Mouse (Mus musculus) liver, embryonic 14.5 days (tissue): ENCODE data around the gene Gm26602.

Experiments
- CTCF ChIP-seq: IDR thresholded peaks from 2 replicates; pipeline ENCODE4 v1.5.1; 2016; ENCODE audit warnings: antibody characterized with exemption, low read depth, control low read depth
- EP300 ChIP-seq: IDR thresholded peaks from 2 replicates; pipeline ENCODE4 v1.6.1; 2016; ENCODE audit warnings: antibody characterized with exemption, low read depth

- TF ChIP-seq CTCF (peak; percentile 5; the same call in 1 of the 2 replicates), EP300 (0 out of 2 replicates have a peak, but pooled peaks have one; percentile 23)
These were observed 16.1 kb downstream of the Gm26602 start, which contains the start of gene Arid3a for GRCm38 (mm10) chr10:79926491-79927323.
